Mouse (Mus musculus): ENCODE data around the gene Cacna1e. TPM values are rescaled to one million over a fixed set of nuclear protein-coding genes. Genes with fewer than 3 reads are reported as not detected.

The Cacna1e gene
- total RNA-seq, 1 experiment from 2014 or later: 0.15 TPM

DNA sequence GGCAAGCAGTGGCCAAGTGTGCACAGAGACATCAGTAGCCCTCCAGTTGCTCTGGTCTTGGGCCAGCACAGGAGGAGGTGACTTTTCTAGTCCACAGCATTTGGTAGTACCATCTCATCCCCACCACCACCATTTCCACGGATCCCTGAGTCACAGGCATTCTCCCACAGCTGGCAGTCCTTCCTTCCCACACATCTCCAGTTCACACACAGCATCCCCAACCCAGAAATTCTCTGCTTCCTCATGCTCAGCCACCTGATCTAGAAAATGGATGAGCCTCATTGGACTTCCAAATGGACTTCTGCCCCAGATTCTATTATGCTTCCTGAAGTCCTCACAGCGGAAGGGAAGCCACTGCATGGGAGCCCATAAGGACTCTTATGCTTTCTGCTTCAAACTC lies 181.7 kb downstream of the Cacna1e start:
- no peak for ATAC-seq (replicated peaks in 1 of 2; ENCODE audit: insufficient read depth in 1 of 2, low FRiP score in 2 of 2, low TSS enrichment in 1 of 2, low read depth in 1 of 2, poor library complexity in 2 of 2, severe bottlenecking in 2 of 2)

GRCm38 (mm10) chr1:154688876-154689665 lies 195.2 kb downstream of the Cacna1e start:
- no peak for ATAC-seq (replicated peaks in 1 of 2; ENCODE audit: insufficient read depth in 1 of 2, low FRiP score in 2 of 2, low TSS enrichment in 1 of 2, low read depth in 1 of 2, poor library complexity in 2 of 2, severe bottlenecking in 2 of 2)

DNA sequence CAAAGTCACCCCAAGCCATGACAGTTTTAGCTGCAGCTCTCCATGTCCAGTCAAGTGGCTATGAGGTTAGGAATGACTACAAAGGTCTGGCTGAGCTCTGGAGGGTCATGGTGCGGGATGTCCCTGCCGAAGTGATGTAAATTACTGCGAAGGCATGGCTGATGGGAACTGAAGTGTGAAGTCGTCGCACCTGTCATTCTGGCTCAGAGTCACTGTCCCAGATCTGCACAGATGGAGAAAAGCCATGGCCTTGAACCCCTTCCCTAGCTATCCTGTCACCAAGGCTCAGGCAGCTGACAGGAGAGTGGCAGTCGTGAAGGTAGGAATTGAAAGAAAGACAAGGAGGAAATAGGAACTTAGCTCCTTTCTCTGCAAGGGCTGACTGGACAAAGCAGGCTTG lies 197.4 kb downstream of the Cacna1e start:
- ATAC-seq (replicated peaks in 1 of 2; ENCODE audit: insufficient read depth in 1 of 2, low FRiP score in 2 of 2, low TSS enrichment in 1 of 2, low read depth in 1 of 2, poor library complexity in 2 of 2, severe bottlenecking in 2 of 2): no peak

- ATAC-seq (replicated peaks in 1 of 2; ENCODE audit: insufficient read depth in 1 of 2, low FRiP score in 2 of 2, low TSS enrichment in 1 of 2, low read depth in 1 of 2, poor library complexity in 2 of 2, severe bottlenecking in 2 of 2): no peak
Observed at GRCm38 (mm10) chr1:154683477-154684106, 200.7 kb downstream of the Cacna1e start.

DNA sequence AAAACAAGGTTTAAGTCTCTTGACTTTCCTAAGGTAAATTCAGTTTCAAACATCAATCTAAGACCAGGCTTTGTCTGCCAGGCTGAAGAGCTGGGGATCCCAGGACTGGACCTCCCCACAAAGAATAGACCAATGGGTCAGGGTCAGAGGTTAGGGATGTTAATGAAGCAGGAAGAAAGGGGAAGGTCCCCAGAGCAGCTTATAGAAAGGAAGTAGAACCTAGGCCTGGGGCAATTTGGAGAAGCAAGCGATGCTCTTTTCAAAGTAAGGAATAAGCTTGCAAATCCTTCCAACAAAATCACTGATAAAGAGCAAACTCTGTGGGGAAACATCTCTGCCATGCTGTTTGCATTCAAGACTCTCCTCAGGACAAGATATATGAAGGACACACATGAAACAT lies 205.3 kb downstream of the Cacna1e start:
- no peak for ATAC-seq (replicated peaks in 1 of 2; ENCODE audit: insufficient read depth in 1 of 2, low FRiP score in 2 of 2, low TSS enrichment in 1 of 2, low read depth in 1 of 2, poor library complexity in 2 of 2, severe bottlenecking in 2 of 2)

DNA sequence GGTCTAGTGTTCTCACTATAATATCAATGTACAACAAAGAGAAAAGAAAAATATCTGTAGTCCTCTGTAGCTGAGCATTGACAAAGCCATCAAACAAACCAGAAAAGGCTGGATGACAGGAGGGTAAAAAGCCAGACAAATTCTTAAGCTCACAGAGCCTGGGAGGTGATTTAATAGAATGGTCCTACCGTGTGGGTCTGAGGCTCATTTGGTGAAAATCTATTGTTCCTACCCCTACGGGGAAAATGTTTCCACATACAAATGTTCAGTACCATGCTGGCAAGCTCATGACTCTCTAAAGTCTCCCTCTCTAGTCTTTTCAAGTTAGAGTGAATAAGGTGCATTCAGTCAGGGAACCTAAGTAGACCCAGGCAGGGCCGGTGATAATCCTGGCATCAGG lies 206.2 kb downstream of the Cacna1e start:
- no peak for ATAC-seq (replicated peaks in 1 of 2; ENCODE audit: insufficient read depth in 1 of 2, low FRiP score in 2 of 2, low TSS enrichment in 1 of 2, low read depth in 1 of 2, poor library complexity in 2 of 2, severe bottlenecking in 2 of 2)

DNA sequence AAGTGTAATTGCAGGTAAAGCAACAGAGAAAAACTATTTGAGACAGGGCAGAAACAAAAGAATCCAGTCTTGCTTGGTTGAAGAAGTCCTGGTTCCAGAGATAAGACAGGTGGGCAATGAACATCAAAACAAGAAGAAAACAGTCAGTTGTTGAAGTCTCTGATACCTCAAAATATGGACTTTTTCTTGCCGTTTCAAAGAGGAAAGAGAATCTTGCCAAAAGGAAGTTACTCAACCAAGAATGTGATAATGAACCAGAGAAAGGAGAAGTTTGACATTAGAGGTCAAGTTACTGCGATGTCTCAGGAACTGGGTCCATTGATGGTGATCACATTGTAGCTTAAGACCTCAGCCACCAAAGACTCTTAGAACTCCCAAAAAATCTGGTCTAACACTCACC lies 206.6 kb downstream of the Cacna1e start:
- peak in 1 of 2 experiments; percentile 42; a peak in 1 of 4 replicates for ATAC-seq (replicated peaks in 1 of 2; ENCODE audit: insufficient read depth in 1 of 2, low FRiP score in 2 of 2, low TSS enrichment in 1 of 2, low read depth in 1 of 2, poor library complexity in 2 of 2, severe bottlenecking in 2 of 2)

- ATAC-seq (replicated peaks in 1 of 2; ENCODE audit: insufficient read depth in 1 of 2, low FRiP score in 2 of 2, low TSS enrichment in 1 of 2, low read depth in 1 of 2, poor library complexity in 2 of 2, severe bottlenecking in 2 of 2): no peak
Observed at GRCm38 (mm10) chr1:154663721-154664120, 220.6 kb downstream of the Cacna1e start.

- ATAC-seq (replicated peaks in 1 of 2; ENCODE audit: insufficient read depth in 1 of 2, low FRiP score in 2 of 2, low TSS enrichment in 1 of 2, low read depth in 1 of 2, poor library complexity in 2 of 2, severe bottlenecking in 2 of 2): no peak
Observed at GRCm38 (mm10) chr1:154661977-154662376, 222.3 kb downstream of the Cacna1e start.

DNA sequence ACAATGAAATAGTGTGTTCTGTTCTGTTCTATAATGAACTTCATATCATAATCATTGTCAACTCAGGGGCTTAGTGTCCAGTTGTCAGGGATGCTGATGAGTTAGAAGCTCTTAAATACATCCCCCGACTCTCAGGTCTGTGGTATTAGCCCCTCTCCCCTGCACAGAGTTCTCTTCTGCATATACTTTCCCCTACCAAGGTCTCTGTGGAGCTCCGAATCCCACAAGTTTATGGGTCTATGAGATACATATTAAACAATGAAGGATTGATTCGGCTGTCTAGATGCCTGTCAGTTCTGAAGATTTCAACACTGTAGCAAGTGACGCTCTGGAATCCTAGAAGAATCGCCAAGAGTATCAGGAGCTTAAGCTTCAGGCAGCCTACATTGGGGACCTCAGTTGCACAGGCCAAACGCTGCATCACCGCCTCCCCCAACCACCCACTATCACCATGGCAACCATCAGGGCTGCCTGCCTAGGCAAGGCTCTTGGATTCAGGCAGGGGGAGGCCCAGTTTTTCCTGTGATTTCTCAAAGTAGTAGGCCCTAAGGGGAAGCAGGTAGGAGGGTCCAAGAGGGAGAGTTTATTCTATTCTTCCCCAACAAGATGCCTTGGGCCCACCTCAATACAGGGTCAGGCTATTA lies 223.0 kb downstream of the Cacna1e start:
- ATAC-seq (replicated peaks in 1 of 2; ENCODE audit: insufficient read depth in 1 of 2, low FRiP score in 2 of 2, low TSS enrichment in 1 of 2, low read depth in 1 of 2, poor library complexity in 2 of 2, severe bottlenecking in 2 of 2): no peak

GRCm38 (mm10) chr1:154657366-154657765 lies 226.9 kb downstream of the Cacna1e start:
- no peak for ATAC-seq (replicated peaks in 1 of 2; ENCODE audit: insufficient read depth in 1 of 2, low FRiP score in 2 of 2, low TSS enrichment in 1 of 2, low read depth in 1 of 2, poor library complexity in 2 of 2, severe bottlenecking in 2 of 2)

GRCm38 (mm10) chr1:154653951-154654350 lies 230.3 kb downstream of the Cacna1e start:
- no peak for ATAC-seq (replicated peaks in 1 of 2; ENCODE audit: insufficient read depth in 1 of 2, low FRiP score in 2 of 2, low TSS enrichment in 1 of 2, low read depth in 1 of 2, poor library complexity in 2 of 2, severe bottlenecking in 2 of 2)

DNA sequence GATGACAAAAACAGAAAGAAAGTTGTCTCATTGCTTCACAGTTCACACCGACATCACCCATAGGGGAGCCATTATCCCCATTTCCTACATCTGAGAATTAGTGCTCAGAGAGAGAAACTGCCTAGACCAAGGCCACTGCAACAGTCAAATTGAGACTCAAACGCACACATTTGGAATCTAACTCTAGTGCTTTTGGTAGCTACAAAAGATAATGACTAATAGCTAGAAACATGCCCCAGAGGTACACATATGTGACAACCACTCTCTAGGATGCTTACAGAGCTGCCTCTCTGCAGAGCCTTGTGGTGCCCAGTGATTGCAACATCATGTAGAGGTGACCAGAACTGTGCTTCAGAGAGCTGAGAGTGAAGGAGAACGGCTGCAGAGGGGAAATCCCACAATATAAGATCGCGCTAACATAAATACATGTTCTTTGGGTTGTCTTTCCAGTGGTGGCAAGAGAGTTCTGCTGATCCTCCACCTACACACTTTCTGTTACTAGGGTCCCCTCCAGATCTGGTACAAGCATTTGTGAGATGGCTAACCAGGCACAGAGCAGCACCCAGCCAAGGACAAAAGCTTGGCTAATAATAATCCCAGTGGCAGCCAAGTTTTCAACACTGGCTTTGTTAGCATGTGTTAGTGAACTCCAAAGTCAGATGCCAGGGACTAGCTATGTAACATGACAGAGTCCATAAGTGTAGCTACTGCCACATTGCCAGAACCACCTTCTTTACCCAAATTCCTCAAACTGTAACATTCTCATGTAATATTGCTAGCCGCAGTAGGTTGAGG lies 237.9 kb downstream of the Cacna1e start:
- no peak for ATAC-seq (replicated peaks in 1 of 2; ENCODE audit: insufficient read depth in 1 of 2, low FRiP score in 2 of 2, low TSS enrichment in 1 of 2, low read depth in 1 of 2, poor library complexity in 2 of 2, severe bottlenecking in 2 of 2)

DNA sequence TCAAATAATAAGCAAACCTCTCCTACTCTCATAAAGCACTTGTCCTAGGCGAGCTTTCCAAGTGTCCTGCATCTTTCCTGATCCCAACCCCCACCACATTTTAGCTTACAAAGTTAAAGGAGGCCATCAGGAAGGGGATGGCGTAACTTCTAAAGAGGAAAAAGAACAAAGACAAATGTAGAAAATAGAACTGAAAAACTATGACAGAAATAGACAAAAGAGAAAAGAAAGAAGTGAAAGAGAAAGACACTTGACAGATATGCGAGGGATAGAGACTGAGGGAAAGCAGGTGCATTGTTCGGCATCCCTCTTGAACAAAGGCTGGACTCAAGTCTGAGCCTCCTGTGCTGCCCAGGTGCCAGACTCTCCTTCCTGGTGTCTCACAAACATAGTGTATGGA lies 246.5 kb downstream of the Cacna1e start:
- no peak for ATAC-seq (replicated peaks in 1 of 2; ENCODE audit: insufficient read depth in 1 of 2, low FRiP score in 2 of 2, low TSS enrichment in 1 of 2, low read depth in 1 of 2, poor library complexity in 2 of 2, severe bottlenecking in 2 of 2)

- no peak for ATAC-seq (replicated peaks in 1 of 2; ENCODE audit: insufficient read depth in 1 of 2, low FRiP score in 2 of 2, low TSS enrichment in 1 of 2, low read depth in 1 of 2, poor library complexity in 2 of 2, severe bottlenecking in 2 of 2)
Observed at GRCm38 (mm10) chr1:154635766-154636165, 248.5 kb downstream of the Cacna1e start.

DNA sequence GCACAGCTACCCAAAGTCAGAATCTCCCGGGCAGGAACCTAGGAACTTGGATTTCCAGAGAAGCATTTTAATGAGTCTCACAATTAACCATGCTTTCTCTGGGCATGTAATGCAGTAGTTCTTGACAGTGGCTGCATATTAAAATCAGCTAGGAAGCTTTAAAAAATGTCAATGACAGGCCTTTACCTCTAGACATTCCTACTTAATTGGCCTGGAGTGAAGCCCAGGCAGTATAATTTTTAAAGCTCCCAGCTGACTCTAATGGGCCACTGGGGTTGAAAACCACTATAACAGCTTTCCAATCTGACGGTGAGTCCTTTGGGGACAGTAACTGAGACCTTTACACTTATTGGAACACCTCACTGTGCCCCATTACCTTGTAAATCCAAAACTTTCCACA lies 251.4 kb downstream of the Cacna1e start:
- no peak for ATAC-seq (replicated peaks in 1 of 2; ENCODE audit: insufficient read depth in 1 of 2, low FRiP score in 2 of 2, low TSS enrichment in 1 of 2, low read depth in 1 of 2, poor library complexity in 2 of 2, severe bottlenecking in 2 of 2)

DNA sequence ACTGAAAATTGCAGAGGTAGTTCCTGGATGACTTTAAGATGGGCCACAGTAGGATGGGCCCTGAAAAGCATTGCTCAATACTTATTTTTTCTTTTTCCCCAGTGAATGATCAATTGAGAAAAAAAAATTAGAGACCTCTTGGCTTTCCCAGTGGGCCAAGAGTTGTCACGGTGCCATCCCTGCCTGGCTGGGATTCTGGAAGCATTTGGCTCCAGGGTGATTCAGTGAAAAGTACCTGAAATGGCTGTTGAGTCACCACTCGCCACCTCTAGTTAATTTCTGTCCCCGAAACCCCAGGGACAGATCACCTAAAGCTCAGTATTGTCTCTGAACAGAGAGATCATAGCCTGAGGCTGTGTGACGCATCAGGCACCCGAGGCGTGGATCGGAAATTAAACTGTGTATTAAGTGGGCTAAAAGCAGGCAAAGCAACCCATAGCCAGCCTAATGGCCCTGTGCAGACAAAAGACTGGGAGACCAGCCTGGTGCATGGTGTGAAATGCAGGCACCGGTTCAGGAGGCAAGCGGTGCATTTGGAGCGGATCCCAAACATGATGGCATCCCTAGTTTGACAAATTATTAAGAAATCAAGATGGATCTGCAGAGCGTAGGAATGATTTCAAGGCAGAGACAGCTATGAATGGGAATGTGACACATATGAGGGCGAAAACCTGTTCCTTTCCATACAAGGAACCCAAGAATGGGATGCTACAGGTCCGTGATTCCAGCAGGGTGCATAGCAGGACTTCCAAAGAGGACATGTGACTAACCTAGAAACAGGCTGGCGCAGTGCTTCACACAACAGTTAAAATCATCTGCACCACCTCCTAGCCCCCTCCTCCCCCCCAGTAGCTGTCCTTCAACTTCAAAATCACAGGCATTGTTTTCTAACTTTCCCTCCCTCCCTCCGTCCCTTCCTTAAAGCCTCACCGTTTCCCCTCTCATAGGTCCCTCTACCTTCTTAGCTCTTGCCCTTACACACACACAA lies 261.3 kb downstream of the Cacna1e start:
- ATAC-seq (replicated peaks in 1 of 2; ENCODE audit: insufficient read depth in 1 of 2, low FRiP score in 2 of 2, low TSS enrichment in 1 of 2, low read depth in 1 of 2, poor library complexity in 2 of 2, severe bottlenecking in 2 of 2): no peak
